Comparison of ENCODE assay signal across 24 mouse cellular contexts in genomic region chr8:120777732-120778131, GRCm38 (mm10). TPM values are rescaled to one million over a fixed set of nuclear protein-coding genes. Genes with fewer than 3 reads are reported as not detected.
DNase-seq lines count a peak whose midpoint lies in the region; ATAC-seq and TF ChIP-seq lines count a peak whose summit lies in the region.
"Had no signal": no experiment of that assay in that cellular context is flagged by ENCODE, and none has a peak within 500 bp of the region (broad histone marks: within the 10 kb centered on the region; RNA-seq: fewer than 3 reads in every experiment).

No protein-coding gene starts in this region.

- WGBS in forebrain, embryonic 13.5 days = 47% methylated on average over 13 of the region's 13 CpGs
- WGBS in forebrain, postnatal 0 days = 39% methylated on average over 13 of the region's 13 CpGs
- WGBS in lung, embryonic 14.5 days = 33% methylated on average over 13 of the region's 13 CpGs

- H3K27me3 ChIP-seq in forebrain, embryonic 13.5 days = no peaks in the 10 kb centered on the region
- H3K27me3 ChIP-seq in forebrain, postnatal 0 days (ENCODE audit: insufficient read depth, low read length) = no peaks in the 10 kb centered on the region
- peaks cover 7% of the 10 kb centered on the region; the same call in 1 of the 2 replicates for H3K27me3 ChIP-seq in lung, embryonic 14.5 days (ENCODE audit: insufficient read depth, low read length)
- H3K27me3 ChIP-seq: embryonic facial prominence, embryonic 12.5 days had no signal

- DNase-seq in forebrain, postnatal 0 days = no peak
- peak; percentile 45 for DNase-seq in lung, embryonic 14.5 days
- DNase-seq in lung, postnatal 10 days = no peak
- DNase-seq in urinary bladder, adult 2 months (ENCODE audit: low spot score) = peak; percentile 49
- DNase-seq in urinary bladder, postnatal 4 days (ENCODE audit: low spot score in 2 of 2) = no peak
- DNase-seq in layer of hippocampus, postnatal 36 days = no peak
- no peak for DNase-seq in yolk sac, embryonic 10.5 days (ENCODE audit: low spot score)
- DNase-seq: adrenal gland, postnatal 25 days; cerebellum, adult 9-11 months; heart, postnatal 4 days; kidney, adult 2 months; kidney, postnatal 10 days; lung, adult 18-20 months; thymus, postnatal 14 days had no signal

- H3K4me1 ChIP-seq in forebrain, embryonic 13.5 days = peaks cover 5% of the 10 kb centered on the region; the same call in 1 of the 2 replicates
- no peaks in the 10 kb centered on the region for H3K4me1 ChIP-seq in forebrain, postnatal 0 days (ENCODE audit: insufficient read depth)
- H3K4me1 ChIP-seq in lung, embryonic 14.5 days (ENCODE audit: insufficient read depth) = no peaks in the 10 kb centered on the region
- H3K4me1 ChIP-seq: embryonic facial prominence, embryonic 12.5 days; limb, embryonic 12.5 days; liver, embryonic 12.5 days had no signal

- no peak overlapping the region for H3K9ac ChIP-seq in forebrain, embryonic 13.5 days
- no peak overlapping the region for H3K9ac ChIP-seq in forebrain, postnatal 0 days
- H3K9ac ChIP-seq in lung, embryonic 14.5 days = no peak overlapping the region
- H3K9ac ChIP-seq: embryonic facial prominence, embryonic 12.5 days; limb, embryonic 12.5 days; liver, embryonic 12.5 days had no signal

- ATAC-seq in forebrain, embryonic 13.5 days = no peak
- no peak for ATAC-seq in forebrain, postnatal 0 days
- ATAC-seq in lung, embryonic 14.5 days (ENCODE audit: insufficient read depth) = no peak
- ATAC-seq: CD4-positive, CD25-positive, alpha-beta regulatory T cell, adult 4 months; forebrain, embryonic 14.5 days; inflammation-experienced regulatory T-cells, adult 6 months; liver, embryonic 12.5 days had no signal

- no peak overlapping the region for H3K4me3 ChIP-seq in forebrain, embryonic 13.5 days
- no peak overlapping the region for H3K4me3 ChIP-seq in forebrain, postnatal 0 days (ENCODE audit: low read depth, low read length)
- no peak overlapping the region for H3K4me3 ChIP-seq in lung, embryonic 14.5 days (ENCODE audit: low read depth, low read length)
- H3K4me3 ChIP-seq: embryonic facial prominence, embryonic 12.5 days; erythroblast, embryonic 14.5 days; heart, embryonic 10.5 days; limb, embryonic 12.5 days; liver, embryonic 12.5 days had no signal

- H3K4me2 ChIP-seq in forebrain, embryonic 13.5 days = no peak overlapping the region
- no peak overlapping the region for H3K4me2 ChIP-seq in forebrain, postnatal 0 days (ENCODE audit: low read depth)
- H3K4me2 ChIP-seq in lung, embryonic 14.5 days = no peak overlapping the region
- H3K4me2 ChIP-seq: embryonic facial prominence, embryonic 12.5 days; limb, embryonic 12.5 days; liver, embryonic 12.5 days; midbrain, embryonic 11.5 days had no signal

- 0 out of 2 replicates have a peak overlapping the region, but pooled peaks have one; percentile 31 for H3K27ac ChIP-seq in forebrain, embryonic 13.5 days
- no peak overlapping the region for H3K27ac ChIP-seq in forebrain, postnatal 0 days (ENCODE audit: low read depth, low read length)
- H3K27ac ChIP-seq in lung, embryonic 14.5 days (ENCODE audit: low read depth) = no peak overlapping the region
- H3K27ac ChIP-seq: embryonic facial prominence, embryonic 12.5 days; heart, embryonic 10.5 days; limb, embryonic 12.5 days; liver, embryonic 12.5 days had no signal

- no peaks in the 10 kb centered on the region for H3K36me3 ChIP-seq in forebrain, embryonic 13.5 days (ENCODE audit: poor library complexity, severe bottlenecking)
- H3K36me3 ChIP-seq in forebrain, postnatal 0 days (ENCODE audit: insufficient read depth) = no peaks in the 10 kb centered on the region
- no peaks in the 10 kb centered on the region for H3K36me3 ChIP-seq in lung, embryonic 14.5 days (ENCODE audit: insufficient read depth)
- H3K36me3 ChIP-seq: embryonic facial prominence, embryonic 12.5 days; heart, embryonic 10.5 days; limb, embryonic 12.5 days; liver, embryonic 12.5 days had no signal

- TF ChIP-seq CTCF in forebrain, postnatal 0 days (IDR thresholded peaks at IDR 0.05; ENCODE audit: low read depth) = no peak
- no peak for TF ChIP-seq CTCF in lung, embryonic 14.5 days (IDR thresholded peaks at IDR 0.05; ENCODE audit: low read depth)

- no peaks in the 10 kb centered on the region for H3K9me3 ChIP-seq in forebrain, embryonic 13.5 days (replicated peaks)
- no peaks in the 10 kb centered on the region for H3K9me3 ChIP-seq in forebrain, postnatal 0 days (ENCODE audit: low read length)
- no peaks in the 10 kb centered on the region for H3K9me3 ChIP-seq in lung, embryonic 14.5 days (ENCODE audit: low read depth, low read length)
- H3K9me3 ChIP-seq: embryonic facial prominence, embryonic 12.5 days; heart, embryonic 10.5 days; limb, embryonic 12.5 days; liver, embryonic 12.5 days had no signal

RNA-seq across cellular contexts. Expression of gene Irf8, which starts 41.6 kb away (rescaled TPM):
- polyA plus RNA-seq in forebrain, embryonic 13.5 days (2015; fragmentation: Nextera tagmentation; extraction: Ambion mirVana) = 2.7 TPM in 2 replicates
- total RNA-seq in forebrain, postnatal 0 days (2014; rRNA removed) = 2.8 and 3.3 TPM in 2 replicates
- 4.6 and 5.8 TPM in 2 replicates for polyA plus RNA-seq in forebrain, postnatal 0 days (2015; fragmentation: Nextera tagmentation; extraction: Ambion mirVana)
- 8.5 and 10.1 TPM in 2 replicates for polyA plus RNA-seq in lung, embryonic 14.5 days (2014; fragmentation: Nextera tagmentation; extraction: Ambion mirVana)
- polyA plus RNA-seq in urinary bladder, adult 2 months (2012; rRNA removed) = 12.4 and 18.2 TPM in 2 replicates
- total RNA-seq in layer of hippocampus, postnatal 36 days (2021) = 1 to 10 TPM; 4.7 to 5.2 TPM

Comparison
In these comparisons a context has a peak if more than half of its experiments do, and no peak if none do; other contexts are left out.
1. DNase-seq: peak in lung, embryonic 14.5 days (single experiment) and urinary bladder, adult 2 months (single experiment); none in forebrain, postnatal 0 days (single experiment), lung, postnatal 10 days (single experiment), urinary bladder, postnatal 4 days (0 of 2), layer of hippocampus, postnatal 36 days (0 of 2) and yolk sac, embryonic 10.5 days (single experiment).